Mouse (Mus musculus) cerebellum, adult 2 months (tissue): ENCODE measurements around the gene Gucy1b1.

ENCODE experiments used
- CTCF ChIP-seq: fragments of 200-500 bp; IDR thresholded peaks from 2 replicates; pipeline ENCODE4 v1.5.1; 2011; ENCODE audit warnings: low read depth, mild to moderate bottlenecking, control low read depth, low read length, moderate library complexity, borderline replicate concordance; ENCODE audit not compliant: insufficient read depth
- POLR2A ChIP-seq: fragments of 200-500 bp; IDR thresholded peaks from 2 replicates; pipeline ENCODE4 v1.6.1; 2011; ENCODE audit warnings: low read length, control low read depth, borderline replicate concordance; ENCODE audit not compliant: insufficient read depth

- TF ChIP-seq POLR2A: no peak
- peak; percentile 67 for TF ChIP-seq CTCF
Measured at GRCm38 (mm10) chr3:82029229-82029628, 45.3 kb downstream of the Gucy1b1 start.
